Mouse (Mus musculus) left cerebral cortex, postnatal 36 days (tissue): ENCODE results near the gene Uba1. TPM values are rescaled to one million over a fixed set of nuclear protein-coding genes. Genes with fewer than 3 reads are reported as not detected.

ENCODE experiments used
- DNase-seq, 2 experiments: peaks; one replicate each; pipeline ENCODE4 v3.0.0; 2021 to 2022; ENCODE audit warnings: low spot score in 2 of 2, mixed read lengths in 1 of 2
- intact Hi-C: fragments of 180-260 bp; cut with DNase I; formaldehyde crosslinking; loops from one replicate; pipeline ENCODE4 v1.15.1; 2025
- total RNA-seq, 2 experiments: library from RNA; stranded (reverse); gene quantifications; 2 replicates each; pipeline ENCODE4 v1.2.3; 2021

Uba1 gene
- total RNA-seq: 100 to 1,000 TPM; 334 to 347 TPM

DNA sequence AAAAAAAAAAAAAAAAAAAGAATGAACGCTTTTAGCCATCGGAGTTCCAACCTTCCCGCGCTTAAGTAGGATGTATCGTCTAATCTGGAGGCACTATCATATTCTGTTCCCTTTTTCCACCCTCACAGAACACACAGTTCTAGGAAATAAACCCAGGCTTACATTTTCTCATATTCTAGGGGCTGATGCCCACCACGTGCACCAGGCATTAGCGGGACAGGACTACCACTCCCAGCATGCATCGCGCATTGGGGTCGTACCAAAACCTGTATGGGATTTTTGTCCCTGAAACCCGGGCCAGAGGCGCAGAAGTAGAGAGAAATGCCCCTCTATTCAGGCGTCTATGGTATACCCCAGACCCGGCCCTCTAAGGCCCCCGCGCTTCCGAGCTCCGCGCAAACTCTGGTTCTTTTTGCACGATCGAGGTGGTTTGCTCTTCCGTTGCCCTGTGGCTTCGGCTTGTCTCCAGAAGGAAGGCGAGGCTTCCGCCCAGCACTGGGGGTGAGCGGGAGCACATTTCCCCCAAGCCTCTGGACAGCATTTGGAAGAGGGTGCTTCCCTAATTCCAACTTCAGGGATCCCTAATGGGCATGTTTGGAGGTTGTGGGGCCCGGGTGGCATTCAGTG, at the start of gene Uba1:
Gene Uba1, plus strand, starts transcription at position 301 of the 627 bp plus-strand sequence.
- intact Hi-C loops: no loop called here
- DNase-seq: peak; percentile 74 to 81

- intact Hi-C loops: no loop called here
- no peak for DNase-seq
Observed at GRCm38 (mm10) chrX:20608500-20608899, 49.6 kb upstream of the Uba1 start.

DNA sequence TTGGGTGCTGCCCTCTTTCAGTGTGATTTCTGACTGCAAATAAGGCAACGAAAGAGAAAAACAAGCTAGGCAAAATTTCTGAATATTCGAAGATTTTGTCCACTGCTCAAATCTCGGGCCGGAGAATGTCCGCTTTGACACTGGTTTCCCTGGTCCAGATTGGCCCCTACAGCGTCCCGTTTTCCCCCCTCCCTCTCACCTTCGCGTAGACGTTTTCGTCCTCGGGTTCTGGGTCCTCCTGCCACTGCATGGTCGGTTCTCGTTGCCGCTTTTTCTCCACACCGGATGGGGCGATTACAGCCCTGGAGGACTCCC, 41.3 kb upstream of the Uba1 start:
- DNase-seq: no peak
- intact Hi-C loops: no loop called here

- intact Hi-C loops: no loop called here
- DNase-seq: peak; percentile 82
Observed at GRCm38 (mm10) chrX:20617176-20617902, 40.8 kb upstream of the Uba1 start, which contains the start of the genes Rbm10 and Ndufb11. TSS of gene Rbm10 (plus strand) at chrX:20617503. TSS of gene Ndufb11 (minus strand) at chrX:20617619.

GRCm38 (mm10) chrX:20617903-20618399, 40.2 kb upstream of the Uba1 start:
- intact Hi-C loops: no loop called here

GRCm38 (mm10) chrX:20638141-20638540, 20.0 kb upstream of the Uba1 start:
- DNase-seq: no peak
- intact Hi-C loops: no loop called here

More at GRCm38 (mm10) chrX:20617903-20618399, 40.2 kb upstream of the Uba1 start:
- no peak for DNase-seq

DNA sequence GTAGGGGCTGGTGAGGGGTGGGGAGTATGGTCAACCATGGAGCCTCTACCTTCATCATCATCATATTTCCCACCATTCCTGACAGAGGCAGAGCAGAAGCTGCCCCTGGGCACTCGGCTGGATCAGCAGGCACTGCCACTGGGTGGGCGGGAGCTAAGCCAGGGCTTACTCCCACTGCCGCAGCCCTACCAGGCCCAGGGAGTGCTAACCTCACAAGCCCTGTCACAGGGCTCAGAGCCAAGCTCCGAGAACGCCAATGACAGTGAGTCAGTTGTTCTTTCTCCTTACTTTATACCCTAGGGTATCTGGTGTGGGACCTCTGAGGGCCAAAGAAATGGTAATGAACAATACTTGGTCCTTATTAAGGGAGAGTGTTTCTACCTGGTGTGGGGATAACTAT, 13.3 kb upstream of the Uba1 start:
- no peak for DNase-seq
- intact Hi-C loops: no loop called here

DNA sequence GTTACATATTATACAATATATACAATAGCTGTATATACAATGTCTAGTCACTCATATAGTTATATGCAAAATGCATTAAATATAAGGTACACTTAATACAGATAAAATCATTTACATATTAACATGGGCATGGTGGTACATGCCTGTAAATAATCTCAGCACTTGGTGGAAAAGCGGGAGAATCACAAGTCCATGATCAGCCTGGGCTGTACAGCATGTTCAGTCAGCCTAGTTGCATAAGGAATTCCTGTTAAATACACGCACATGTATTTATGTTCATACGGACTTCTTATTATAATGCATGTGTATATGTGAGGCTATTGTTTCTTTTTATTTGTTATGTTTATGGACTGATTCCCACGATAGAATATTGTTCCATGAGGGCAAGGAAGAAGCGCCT, 533 bp upstream of the Uba1 start:
- no peak for DNase-seq
- intact Hi-C loops: no loop called here

GRCm38 (mm10) chrX:20658891-20659406, 823 bp downstream of the Uba1 start:
- DNase-seq: no peak
- intact Hi-C loops: no loop called here

DNA sequence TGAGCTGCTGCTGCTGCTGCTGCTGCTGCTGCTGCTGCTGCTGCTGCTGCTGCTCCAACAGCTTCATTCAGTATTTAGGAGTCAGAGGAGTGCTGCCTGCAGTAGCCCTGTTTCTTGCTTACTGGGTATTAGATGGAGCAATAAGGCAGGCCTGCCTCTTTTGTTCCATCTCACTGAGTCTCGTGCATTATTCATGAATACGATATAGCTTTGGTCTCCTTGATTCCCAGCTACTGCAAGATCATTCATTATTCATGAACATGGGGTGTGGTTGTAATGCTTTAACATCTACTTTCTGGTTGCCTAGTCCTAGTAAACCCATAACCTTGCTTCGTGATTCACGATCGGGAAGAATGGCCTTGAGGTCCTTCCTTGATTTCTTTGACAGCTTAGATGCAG, 4.2 kb downstream of the Uba1 start:
- no peak for DNase-seq
- intact Hi-C loops: loop anchor here (5.0 to 10.0 kb wide), 2 partner anchors 110 to 282 kb away; no protein-coding TSS in a partner anchor

DNA sequence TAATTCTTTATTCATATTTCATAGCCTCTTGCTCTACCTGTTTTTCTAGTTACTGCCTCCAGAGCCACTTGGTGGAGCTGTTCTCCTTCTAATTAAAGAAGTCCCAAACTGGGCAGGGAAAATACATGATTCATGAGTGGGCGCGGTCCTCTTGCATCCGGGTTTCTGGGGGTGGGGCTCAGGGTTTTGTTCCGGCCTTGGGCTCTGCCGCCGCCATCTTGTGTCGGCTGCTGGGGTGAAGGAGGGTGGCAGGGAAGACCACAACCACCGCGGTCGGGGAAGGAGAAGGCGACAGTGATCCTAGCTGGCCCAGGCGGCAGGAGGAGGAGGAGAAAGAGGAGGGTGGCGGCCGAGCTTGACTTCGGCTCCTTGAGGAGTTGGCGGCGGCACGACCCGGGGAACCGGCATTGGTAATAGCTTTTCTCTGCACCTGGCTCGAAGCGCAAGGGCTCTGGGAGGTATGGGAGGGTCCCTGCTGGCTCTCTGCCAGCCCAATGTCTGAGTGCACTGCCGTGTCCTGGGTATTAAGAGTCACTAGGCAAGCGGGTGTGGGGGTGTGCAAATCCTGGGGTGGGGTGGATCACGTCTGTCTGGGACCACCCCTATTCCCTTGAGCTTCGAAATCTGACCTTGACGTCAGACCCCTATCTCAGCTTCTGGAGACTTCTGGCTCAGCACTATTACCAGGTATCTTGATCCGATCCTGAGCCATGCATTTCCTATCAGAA, 4.8 kb downstream of the Uba1 start:
- intact Hi-C loops: loop anchor here (5.0 to 10.0 kb wide), 2 partner anchors 109 to 282 kb away; no protein-coding TSS in a partner anchor
- DNase-seq: peak; percentile 67 to 77

DNA sequence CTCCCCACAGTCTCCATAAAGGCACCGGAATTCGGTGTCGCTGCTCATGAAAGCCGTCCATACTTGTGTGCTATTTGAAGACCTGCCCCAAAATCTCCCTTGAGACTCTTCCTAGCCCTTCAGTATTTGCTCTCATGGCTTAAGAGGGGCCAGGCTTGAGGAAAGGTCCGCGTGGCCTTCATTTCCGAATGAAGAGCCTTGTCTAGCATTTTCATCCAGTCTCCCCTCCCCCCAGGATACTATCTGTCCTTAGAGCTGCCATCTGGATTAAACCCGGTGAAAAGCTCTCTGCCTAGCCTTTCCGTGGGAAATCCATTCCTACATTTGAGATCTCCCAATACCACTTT, 5.3 kb downstream of the Uba1 start:
- intact Hi-C loops: loop anchor here (5.0 to 10.0 kb wide), 2 partner anchors 109 to 281 kb away; no protein-coding TSS in a partner anchor
- peak in 1 of 2 experiments; percentile 11 for DNase-seq

- peak; percentile 75 to 81 for DNase-seq
- intact Hi-C loops: no loop called here
Observed at GRCm38 (mm10) chrX:20687519-20688067, 29.5 kb downstream of the Uba1 start, which contains the start of gene Cdk16. TSS of gene Cdk16 (plus strand) at chrX:20687954.

GRCm38 (mm10) chrX:20688068-20688547, 30.0 kb downstream of the Uba1 start:
- DNase-seq: peak; percentile 77 to 86
- intact Hi-C loops: no loop called here

- intact Hi-C loops: no loop called here
- peak; percentile 25 to 29 for DNase-seq
Observed at GRCm38 (mm10) chrX:20688615-20689014, 30.5 kb downstream of the Uba1 start.

GRCm38 (mm10) chrX:20691566-20691965, 33.4 kb downstream of the Uba1 start:
- intact Hi-C loops: no loop called here
- no peak for DNase-seq

GRCm38 (mm10) chrX:20692616-20693015, 34.5 kb downstream of the Uba1 start:
- no peak for DNase-seq
- intact Hi-C loops: no loop called here

DNA sequence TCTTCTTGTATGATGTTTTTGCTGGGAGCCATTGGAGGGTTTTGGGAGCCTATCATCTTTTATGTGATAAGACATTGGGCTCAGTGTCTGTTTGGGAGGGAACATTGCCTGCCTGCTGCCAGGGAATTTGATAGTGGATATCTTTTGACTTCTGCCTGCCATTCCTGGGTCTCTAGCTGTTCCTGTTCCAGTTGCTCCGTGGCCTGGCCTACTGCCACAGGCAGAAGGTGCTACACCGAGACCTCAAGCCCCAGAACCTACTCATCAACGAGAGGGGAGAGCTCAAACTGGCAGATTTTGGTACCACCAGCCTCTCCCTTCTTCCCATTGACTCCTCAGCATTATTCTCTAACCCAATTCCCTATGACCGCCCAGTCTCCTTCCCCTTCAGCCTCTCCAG, 37.7 kb downstream of the Uba1 start:
- DNase-seq: no peak
- intact Hi-C loops: no loop called here

GRCm38 (mm10) chrX:20703741-20704290, 45.7 kb downstream of the Uba1 start, which contains the start of gene Usp11:
TSS of gene Usp11 (plus strand) at chrX:20703906.
- intact Hi-C loops: no loop called here
- DNase-seq: peak; percentile 26 to 37
